Mouse (Mus musculus): Measurements from ENCODE around the gene Chd8.
A peak's percentile ranks its signal among the peaks of the same experiment; 100 is the strongest.
"Not testable (repeated sequence)": the region's sequence is repeated elsewhere in the genome, so short reads cannot be mapped to it uniquely, and the experiment has no call there.

Gene Chd8

GRCm38 (mm10) chr14:52257484-52258213 lies at the start of gene Chd8:
TSS of gene Chd8 (minus strand) at chr14:52257780.
- DNase-seq (ENCODE audit: low spot score), result peak; percentile 99

GRCm38 (mm10) chr14:52306100-52306499 lies 48.5 kb upstream of the Chd8 start:
- DNase-seq (ENCODE audit: low spot score), result no peak

GRCm38 (mm10) chr14:52304644-52305271 lies 47.2 kb upstream of the Chd8 start, which contains the start of gene Mettl3:
TSS of gene Mettl3 (minus strand) at chr14:52305128.
- peak; percentile 91 for DNase-seq (ENCODE audit: low spot score)

GRCm38 (mm10) chr14:52303517-52303916 lies 45.9 kb upstream of the Chd8 start:
- not testable (repeated sequence) for DNase-seq (ENCODE audit: low spot score)

- no peak for DNase-seq (ENCODE audit: low spot score)
Measured at GRCm38 (mm10) chr14:52295558-52296264, 38.1 kb upstream of the Chd8 start.

GRCm38 (mm10) chr14:52284191-52284590 lies 26.6 kb upstream of the Chd8 start:
- no peak for DNase-seq (ENCODE audit: low spot score)

- no peak for DNase-seq (ENCODE audit: low spot score)
Measured at GRCm38 (mm10) chr14:52283629-52284028, 26.0 kb upstream of the Chd8 start.

- DNase-seq (ENCODE audit: low spot score), result no peak
Measured at GRCm38 (mm10) chr14:52279747-52280120, 22.2 kb upstream of the Chd8 start.

- DNase-seq (ENCODE audit: low spot score), result peak; percentile 97
Measured at GRCm38 (mm10) chr14:52278932-52279746, 21.6 kb upstream of the Chd8 start, which contains the start of the genes Tox4 and Rab2b. TSS of gene Tox4 (plus strand) at chr14:52279146. TSS of gene Rab2b (minus strand) at chr14:52279545.

- no peak for DNase-seq (ENCODE audit: low spot score)
Measured at GRCm38 (mm10) chr14:52277210-52277609, 19.6 kb upstream of the Chd8 start.

GRCm38 (mm10) chr14:52272781-52273180 lies 15.2 kb upstream of the Chd8 start:
- no peak for DNase-seq (ENCODE audit: low spot score)

GRCm38 (mm10) chr14:52256311-52257175 lies 1.0 kb downstream of the Chd8 start:
- DNase-seq (ENCODE audit: low spot score), result no peak

- DNase-seq (ENCODE audit: low spot score), result no peak
Measured at GRCm38 (mm10) chr14:52246129-52246528, 11.5 kb downstream of the Chd8 start.

GRCm38 (mm10) chr14:52244690-52245042 lies 12.9 kb downstream of the Chd8 start:
- DNase-seq (ENCODE audit: low spot score), result no peak

- peak; percentile 100 for DNase-seq (ENCODE audit: low spot score)
Measured at GRCm38 (mm10) chr14:52244041-52244689, 13.4 kb downstream of the Chd8 start.

- DNase-seq (ENCODE audit: low spot score), result no peak
Measured at GRCm38 (mm10) chr14:52236216-52236615, 21.4 kb downstream of the Chd8 start.

- peak; percentile 66 for DNase-seq (ENCODE audit: low spot score)
Measured at GRCm38 (mm10) chr14:52235165-52235564, 22.4 kb downstream of the Chd8 start.

GRCm38 (mm10) chr14:52232249-52232648 lies 25.3 kb downstream of the Chd8 start:
- DNase-seq (ENCODE audit: low spot score), result no peak

GRCm38 (mm10) chr14:52225972-52226371 lies 31.6 kb downstream of the Chd8 start:
- DNase-seq (ENCODE audit: low spot score), result no peak

- DNase-seq (ENCODE audit: low spot score), result no peak
Measured at GRCm38 (mm10) chr14:52217261-52217660, 40.3 kb downstream of the Chd8 start.

- no peak for DNase-seq (ENCODE audit: low spot score)
Measured at GRCm38 (mm10) chr14:52199412-52199811, 58.2 kb downstream of the Chd8 start.

Measured in testis, postnatal 14 days (tissue).